Mouse (Mus musculus): ENCODE measurements around the gene Gfra1.

GRCm38 (mm10) chr19:58486686-58487085, 31.0 kb upstream of the Gfra1 start:
- no peak for TF ChIP-seq POLR2A (IDR thresholded peaks at IDR 0.05; ENCODE audit: extremely low read depth, insufficient read depth, low read length)
- no peak for TF ChIP-seq CTCF (IDR thresholded peaks at IDR 0.05; ENCODE audit: extremely low read depth, insufficient read depth, low read length)

All from cortical plate, adult 2 months (tissue).